Mouse (Mus musculus) lung, embryonic 16.5 days (tissue): ENCODE data around the gene Plch2. TPM values are rescaled to one million over a fixed set of nuclear protein-coding genes. Genes with fewer than 3 reads are reported as not detected.
A peak's percentile ranks its signal among the peaks of the same experiment; 100 is the strongest.

Experiments used
- ATAC-seq: fragments of 200-750 bp; cut with Nextera tagmentation; 2 replicates; pipeline ENCODE4 v1.8.0; 2017; ENCODE audit warnings: low read depth, mild to moderate bottlenecking, moderate library complexity
- H3K27ac ChIP-seq: fragments of 300-500 bp; sonication (generic); 2 replicates; pipeline ENCODE4 v1.5.1; 2014; ENCODE audit warnings: mild to moderate bottlenecking, control low read depth, low read length
- H3K27me3 ChIP-seq: fragments of 300-500 bp; sonication (generic); 2 replicates; pipeline ENCODE4 v1.6.1; 2014; ENCODE audit warnings: low read depth, low read length, mixed read lengths; ENCODE audit not compliant: control insufficient read depth, insufficient read depth
- H3K36me3 ChIP-seq: fragments of 300-500 bp; sonication (generic); 2 replicates; pipeline ENCODE4 v1.6.1; 2014; ENCODE audit warnings: low read length; ENCODE audit not compliant: control insufficient read depth, insufficient read depth
- H3K4me1 ChIP-seq: fragments of 300-500 bp; sonication (generic); replicated peaks from 2 replicates; pipeline ENCODE4 v1.6.1; 2014; ENCODE audit warnings: low read length, mixed read lengths; ENCODE audit not compliant: control insufficient read depth, insufficient read depth
- H3K4me2 ChIP-seq: fragments of 300-500 bp; sonication (generic); 2 replicates; pipeline ENCODE4 v1.6.1; 2014; ENCODE audit warnings: low read depth, low read length, control low read depth
- H3K4me3 ChIP-seq: fragments of 300-500 bp; sonication (generic); 2 replicates; pipeline ENCODE4 v1.5.1; 2014; ENCODE audit warnings: mild to moderate bottlenecking, low read length, control low read depth
- H3K9ac ChIP-seq: fragments of 300-500 bp; sonication (generic); 2 replicates; pipeline ENCODE4 v1.6.1; 2014; ENCODE audit warnings: low read length, control low read depth
- H3K9me3 ChIP-seq: fragments of 300-500 bp; sonication (generic); 2 replicates; pipeline ENCODE4 v1.6.1; 2016; ENCODE audit warnings: low read length; ENCODE audit not compliant: control insufficient read depth
- WGBS: fragments of 180-500 bp; shearing (Covaris S2); extraction: QIAGEN DNeasy Blood & Tissue Kit; methylation state at CpG from one replicate; pipeline ENCODE4 v1.1.7; 2014; 5-methylcytosine and 5-hydroxymethylcytosine counted together
- polyA plus RNA-seq: library from polyadenylated mRNA; unstranded; fragments of >200 nt; fragmentation: Nextera tagmentation; extraction: Ambion mirVana; gene quantifications from 2 replicates; pipeline ENCODE4 v1.2.1, GENCODE M21; 2015

Plch2 gene
- polyA plus RNA-seq, 1 experiment from 2014 or later: 11.4 TPM

DNA sequence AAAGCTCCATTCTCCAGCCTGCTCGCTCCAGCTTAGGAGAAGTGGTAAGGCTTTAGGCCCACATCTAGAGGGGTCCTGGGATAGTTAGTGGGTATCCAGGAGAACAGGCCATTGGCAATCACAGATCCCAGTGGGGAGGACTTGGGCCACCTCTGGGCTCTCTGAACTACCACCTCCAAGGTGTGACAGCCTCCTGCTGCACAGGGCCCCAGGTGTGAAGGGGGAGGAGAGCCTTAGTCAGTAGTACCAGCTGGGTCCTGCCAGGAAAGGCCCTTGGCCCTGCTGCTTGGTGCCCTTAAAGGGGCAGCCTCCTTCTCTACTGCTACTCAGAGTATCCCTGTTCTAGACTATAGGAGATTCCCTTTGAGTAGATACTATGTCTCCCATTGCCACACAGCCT lies 36.4 kb downstream of the Plch2 start:
- Histone ChIP-seq H3K4me1 (peaks cover 19% of the 10 kb centered on the region), H3K4me2 (peak overlapping the region; percentile 13; the same call in 1 of the 2 replicates), H3K27ac (peak overlapping the region; percentile 93), H3K9ac (no peak overlapping the region), H3K36me3 (no peaks in the 10 kb centered on the region), H3K4me3 (no peak overlapping the region), H3K9me3 (no peaks in the 10 kb centered on the region), H3K27me3 (no peaks in the 10 kb centered on the region)
- peak; percentile 23 for ATAC-seq
- WGBS: 29% methylated on average over 1 of the region's 1 CpGs

- peak overlapping the region; percentile 93 for H3K27ac ChIP-seq
- H3K4me2 ChIP-seq: peak overlapping the region; percentile 13; the same call in 1 of the 2 replicates
- ATAC-seq: peak; percentile 87
- no peak overlapping the region for H3K9ac ChIP-seq
- H3K4me3 ChIP-seq: no peak overlapping the region
- H3K27me3 ChIP-seq: no peaks in the 10 kb centered on the region
- 0% methylated on average over 10 of the region's 10 CpGs for WGBS
- no peaks in the 10 kb centered on the region for H3K36me3 ChIP-seq
- no peaks in the 10 kb centered on the region for H3K9me3 ChIP-seq
- H3K4me1 ChIP-seq: peaks cover 19% of the 10 kb centered on the region
These were observed 37.2 kb downstream of the Plch2 start for GRCm38 (mm10) chr4:155019336-155019847.

- 0 out of 2 replicates have a peak overlapping the region, but pooled peaks have one; percentile 7 for H3K4me2 ChIP-seq
- H3K27me3 ChIP-seq: no peaks in the 10 kb centered on the region
- 5% methylated on average over 15 of the region's 15 CpGs for WGBS
- H3K4me1 ChIP-seq: peaks cover 19% of the 10 kb centered on the region
- no peak overlapping the region for H3K27ac ChIP-seq
- no peak overlapping the region for H3K4me3 ChIP-seq
- no peak; the same call in 1 of the 2 replicates for ATAC-seq
- no peaks in the 10 kb centered on the region for H3K36me3 ChIP-seq
- no peaks in the 10 kb centered on the region for H3K9me3 ChIP-seq
- H3K9ac ChIP-seq: no peak overlapping the region
These were observed 37.8 kb downstream of the Plch2 start for GRCm38 (mm10) chr4:155018601-155019335.

DNA sequence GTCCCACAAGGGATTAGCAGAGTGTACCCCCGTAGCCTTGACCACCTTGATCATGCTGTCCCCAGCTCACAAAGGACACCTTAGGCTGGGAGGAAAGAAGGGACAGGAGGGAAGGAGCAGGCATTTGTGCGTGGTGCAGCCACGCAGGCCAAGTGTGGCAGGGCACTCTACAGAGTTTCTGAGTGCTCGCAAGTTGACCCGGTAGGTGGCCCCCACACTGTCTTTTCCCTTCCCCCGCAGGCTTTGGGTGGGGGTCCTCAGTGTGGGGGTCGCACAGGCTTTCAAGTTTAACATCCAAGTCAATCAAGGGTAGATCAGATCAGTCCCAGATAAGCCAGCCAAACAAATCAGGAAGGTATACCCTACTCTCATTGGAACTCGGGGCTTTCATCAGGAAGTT lies 38.5 kb downstream of the Plch2 start:
- H3K9me3 ChIP-seq: no peaks in the 10 kb centered on the region
- H3K4me1 ChIP-seq: peaks cover 19% of the 10 kb centered on the region
- H3K4me2 ChIP-seq: no peak overlapping the region
- 57% methylated on average over 8 of the region's 8 CpGs for WGBS
- ATAC-seq: no peak
- H3K9ac ChIP-seq: no peak overlapping the region
- no peak overlapping the region for H3K27ac ChIP-seq
- no peaks in the 10 kb centered on the region for H3K27me3 ChIP-seq
- no peak overlapping the region for H3K4me3 ChIP-seq
- H3K36me3 ChIP-seq: no peaks in the 10 kb centered on the region

DNA sequence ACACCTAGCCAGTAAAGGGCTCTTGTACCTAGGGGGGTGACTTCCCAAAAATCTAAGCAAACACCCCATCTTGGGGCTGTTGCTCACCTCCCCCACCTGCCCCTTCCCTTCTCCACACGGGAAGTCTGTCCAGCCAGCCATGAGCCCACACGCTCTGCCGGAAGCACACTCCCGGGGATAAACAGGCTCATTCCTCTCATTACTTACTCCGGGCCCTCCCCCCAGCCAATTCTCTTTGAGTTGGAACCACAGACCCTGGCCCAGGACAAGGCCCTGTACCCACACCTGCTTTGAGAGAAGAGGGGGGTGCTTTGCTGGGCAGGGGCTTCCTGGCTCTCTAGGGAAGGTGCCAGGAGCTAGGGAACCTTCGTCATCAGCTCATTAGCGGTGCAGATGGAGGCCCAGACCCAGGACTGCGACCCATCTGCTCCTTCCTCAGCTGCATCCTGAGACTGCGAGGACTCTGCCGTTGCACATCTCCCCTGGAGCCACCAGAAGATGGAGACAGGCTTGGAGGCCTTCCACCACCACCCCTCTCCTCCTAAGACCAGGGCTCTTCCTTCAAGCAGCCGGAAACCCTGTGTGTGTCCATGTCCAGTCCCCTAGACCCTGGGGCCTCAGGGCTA lies 39.2 kb downstream of the Plch2 start:
- WGBS: 53% methylated on average over 11 of the region's 11 CpGs
- no peak overlapping the region for H3K27ac ChIP-seq

GRCm38 (mm10) chr4:155016807-155017206 lies 39.8 kb downstream of the Plch2 start:
- Histone ChIP-seq H3K4me2 (no peak overlapping the region), H3K9ac (no peak overlapping the region), H3K27ac (no peak overlapping the region), H3K4me3 (no peak overlapping the region), H3K36me3 (no peaks in the 10 kb centered on the region), H3K4me1 (peaks cover 19% of the 10 kb centered on the region), H3K27me3 (no peaks in the 10 kb centered on the region), H3K9me3 (no peaks in the 10 kb centered on the region)
- ATAC-seq: no peak
- 53% methylated on average over 11 of the region's 11 CpGs for WGBS

More for the DNA sequence above, 39.2 kb downstream of the Plch2 start:
- H3K4me2 ChIP-seq: no peak overlapping the region
- no peak for ATAC-seq
- no peak overlapping the region for H3K9ac ChIP-seq
- no peaks in the 10 kb centered on the region for H3K9me3 ChIP-seq
- H3K27me3 ChIP-seq: no peaks in the 10 kb centered on the region
- no peak overlapping the region for H3K4me3 ChIP-seq
- peaks cover 19% of the 10 kb centered on the region for H3K4me1 ChIP-seq
- H3K36me3 ChIP-seq: no peaks in the 10 kb centered on the region

GRCm38 (mm10) chr4:155015550-155015949 lies 41.0 kb downstream of the Plch2 start:
- H3K27me3 ChIP-seq: no peaks in the 10 kb centered on the region
- WGBS: 58% methylated on average over 4 of the region's 4 CpGs
- peaks cover 15% of the 10 kb centered on the region for H3K4me1 ChIP-seq
- ATAC-seq: no peak
- H3K27ac ChIP-seq: no peak overlapping the region
- no peak overlapping the region for H3K4me2 ChIP-seq
- H3K9ac ChIP-seq: no peak overlapping the region
- no peaks in the 10 kb centered on the region for H3K36me3 ChIP-seq
- H3K9me3 ChIP-seq: no peaks in the 10 kb centered on the region
- H3K4me3 ChIP-seq: no peak overlapping the region

GRCm38 (mm10) chr4:155014791-155015190 lies 41.8 kb downstream of the Plch2 start:
- no peak overlapping the region for H3K4me3 ChIP-seq
- H3K9me3 ChIP-seq: no peaks in the 10 kb centered on the region
- H3K4me1 ChIP-seq: peaks cover 8% of the 10 kb centered on the region
- H3K27me3 ChIP-seq: no peaks in the 10 kb centered on the region
- no peak for ATAC-seq
- no peak overlapping the region for H3K27ac ChIP-seq
- no peaks in the 10 kb centered on the region for H3K36me3 ChIP-seq
- WGBS: 62% methylated on average over 12 of the region's 12 CpGs
- H3K9ac ChIP-seq: no peak overlapping the region
- H3K4me2 ChIP-seq: no peak overlapping the region

DNA sequence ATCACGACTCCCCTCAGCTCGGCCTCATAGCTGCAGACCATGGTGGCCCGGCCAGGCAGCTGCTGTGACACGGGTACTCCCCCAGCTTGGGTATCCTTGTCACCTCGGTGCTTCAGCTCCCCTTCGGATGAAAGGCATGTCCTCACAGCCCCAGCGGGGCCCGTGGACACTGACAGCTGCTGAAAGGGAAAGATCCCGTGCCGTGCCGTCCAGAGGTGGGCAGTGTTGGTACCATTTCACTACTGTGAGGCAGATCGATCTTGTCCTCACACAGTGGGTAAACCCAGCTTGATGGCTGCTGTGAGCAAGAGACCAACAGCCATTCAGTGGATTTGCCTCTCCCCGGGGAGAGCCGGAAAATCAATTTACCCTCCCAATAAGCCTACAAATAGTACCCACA lies 42.3 kb downstream of the Plch2 start:
- Histone ChIP-seq H3K27ac (no peak overlapping the region), H3K36me3 (no peaks in the 10 kb centered on the region), H3K9me3 (no peaks in the 10 kb centered on the region), H3K9ac (no peak overlapping the region), H3K27me3 (no peaks in the 10 kb centered on the region), H3K4me3 (no peak overlapping the region), H3K4me2 (no peak overlapping the region), H3K4me1 (peaks cover 6% of the 10 kb centered on the region)
- WGBS: 50% methylated on average over 14 of the region's 14 CpGs
- no peak for ATAC-seq
